Mouse (Mus musculus): ENCODE measurements around the gene Palld. TPM values are rescaled to one million over a fixed set of nuclear protein-coding genes. Genes with fewer than 3 reads are reported as not detected.
A peak's percentile ranks its signal among the peaks of the same experiment; 100 is the strongest.

The Palld gene
- total and polyA plus RNA-seq, 3 experiments = 0.87 to 7.1 (median 2.6) TPM

- no peak for DNase-seq (ENCODE audit: extremely low read depth)
- Histone ChIP-seq H3K9ac (ENCODE audit: insufficient read depth, low read depth) (peak overlapping the region; percentile 93), H3K79me2 (replicated peaks; ENCODE audit: control insufficient read depth, extremely low read depth, insufficient read depth, poor library complexity, severe bottlenecking) (no peaks in the 10 kb centered on the region; the same call in 1 of the 2 replicates), H3K4me1 (ENCODE audit: control insufficient read depth in 1 of 2, insufficient read depth in 2 of 2) (peaks cover 14 to 43% of the 10 kb centered on the region in 2 experiments), H3K4me2 (ENCODE audit: insufficient read depth, low read depth, poor library complexity, severe bottlenecking) (peak overlapping the region; percentile 42), H3K27ac (ENCODE audit: insufficient read depth, low read depth) (peak overlapping the region; percentile 95), H3K36me3 (replicated peaks in 1 of 2; ENCODE audit: control insufficient read depth in 1 of 2, insufficient read depth in 1 of 2, low read length in 1 of 2) (peaks cover 14 to 18% of the 10 kb centered on the region in 2 experiments), H3K4me3 (replicated peaks in 1 of 3; ENCODE audit: low read depth in 2 of 3, low read length in 2 of 3, poor library complexity in 1 of 3) (peak overlapping the region in 1 of 3 experiments; percentile 43), H3K9me3 (replicated peaks; ENCODE audit: low read length) (peaks cover 18% of the 10 kb centered on the region), H3K27me3 (replicated peaks) (no peaks in the 10 kb centered on the region)
- TF ChIP-seq CTCF (conservative IDR thresholded peaks at IDR 0.05 in 1 of 2, IDR thresholded peaks at IDR 0.05 in 1 of 2; ENCODE audit: low read depth in 2 of 2, low read length in 2 of 2) = no peak
- no peak for TF ChIP-seq ETS1 (conservative IDR thresholded peaks at IDR 0.05; ENCODE audit: low read depth, low read length)
- TF ChIP-seq MAX (IDR thresholded peaks at IDR 0.05; ENCODE audit: low read length) = 0 out of 2 replicates have a peak, but pooled peaks have one; percentile 38
- TF ChIP-seq ELF1 (IDR thresholded peaks at IDR 0.05; ENCODE audit: low read depth, low read length) = no peak
- TF ChIP-seq NELFE (IDR thresholded peaks at IDR 0.05; ENCODE audit: low read depth, low read length) = no peak
- no peak for TF ChIP-seq MYC (IDR thresholded peaks at IDR 0.05; ENCODE audit: low read depth, low read length)
- peak; percentile 7; the same call in 1 of the 2 replicates for TF ChIP-seq MXI1 (IDR thresholded peaks at IDR 0.05; ENCODE audit: low read depth, low read length)
- in situ Hi-C loops (cut with MboI; ENCODE audit: low pct_ligation_motif_present, low pct_unique_long_range_greater_than_20kb, low sequenced_read_pairs) (no loop called here), dilution Hi-C loops (cut with MboI; ENCODE audit: extremely low pct_ligation_motif_present, extremely low pct_unique_long_range_greater_than_20kb, low sequenced_read_pairs) (no loop called here)
Measured at GRCm38 (mm10) chr8:61552221-61552620, 350.3 kb downstream of the Palld start.

GRCm38 (mm10) chr8:61550006-61550748, 352.3 kb downstream of the Palld start:
- H3K27me3 ChIP-seq (replicated peaks) = no peaks in the 10 kb centered on the region
- peaks cover 14 to 18% of the 10 kb centered on the region in 2 experiments for H3K36me3 ChIP-seq (replicated peaks in 1 of 2; ENCODE audit: control insufficient read depth in 1 of 2, insufficient read depth in 1 of 2, low read length in 1 of 2)
- no peak overlapping the region for H3K9ac ChIP-seq (ENCODE audit: insufficient read depth, low read depth)
- TF ChIP-seq CHD2 (IDR thresholded peaks at IDR 0.05; ENCODE audit: low read length) (no peak), POLR2A (IDR thresholded peaks at IDR 0.05; ENCODE audit: low read depth, low read length) (no peak), CHD1 (IDR thresholded peaks at IDR 0.05; ENCODE audit: low read depth, low read length) (no peak), CTCF (conservative IDR thresholded peaks at IDR 0.05 in 1 of 2, IDR thresholded peaks at IDR 0.05 in 1 of 2; ENCODE audit: low read depth in 2 of 2, low read length in 2 of 2) (peak; percentile 30 to 35; a peak in 2 of 4 replicates), GABPA (IDR thresholded peaks at IDR 0.05; ENCODE audit: insufficient replicate concordance, low read depth, low read length) (no peak), SMC3 (IDR thresholded peaks at IDR 0.05; ENCODE audit: low read depth, low read length) (0 out of 2 replicates have a peak, but pooled peaks have one; percentile 10)
- no peak for DNase-seq (ENCODE audit: extremely low read depth)
- dilution Hi-C loops (cut with MboI; ENCODE audit: extremely low pct_ligation_motif_present, extremely low pct_unique_long_range_greater_than_20kb, low sequenced_read_pairs) = no loop called here
- peaks cover 18% of the 10 kb centered on the region for H3K9me3 ChIP-seq (replicated peaks; ENCODE audit: low read length)
- H3K4me3 ChIP-seq (replicated peaks in 1 of 3; ENCODE audit: low read depth in 2 of 3, low read length in 2 of 3, poor library complexity in 1 of 3) = no peak overlapping the region
- H3K79me2 ChIP-seq (replicated peaks; ENCODE audit: control insufficient read depth, extremely low read depth, insufficient read depth, poor library complexity, severe bottlenecking) = no peaks in the 10 kb centered on the region; the same call in 1 of the 2 replicates
- in situ Hi-C loops (cut with MboI; ENCODE audit: low pct_ligation_motif_present, low pct_unique_long_range_greater_than_20kb, low sequenced_read_pairs) = no loop called here
- no peak overlapping the region for H3K4me2 ChIP-seq (ENCODE audit: insufficient read depth, low read depth, poor library complexity, severe bottlenecking)
- no peak overlapping the region for H3K27ac ChIP-seq (ENCODE audit: insufficient read depth, low read depth)
- peaks cover 5 to 24% of the 10 kb centered on the region in 2 experiments for H3K4me1 ChIP-seq (ENCODE audit: control insufficient read depth in 1 of 2, insufficient read depth in 2 of 2)

- dilution Hi-C loops (cut with MboI; ENCODE audit: extremely low pct_ligation_motif_present, extremely low pct_unique_long_range_greater_than_20kb, low sequenced_read_pairs) (no loop called here), in situ Hi-C loops (cut with MboI; ENCODE audit: low pct_ligation_motif_present, low pct_unique_long_range_greater_than_20kb, low sequenced_read_pairs) (no loop called here)
- peaks cover 2 to 22% of the 10 kb centered on the region in 2 experiments; a peak in 3 of 4 replicates for H3K4me1 ChIP-seq (ENCODE audit: control insufficient read depth in 1 of 2, insufficient read depth in 2 of 2)
- DNase-seq (ENCODE audit: extremely low read depth) = no peak
- no peak overlapping the region for H3K27ac ChIP-seq (ENCODE audit: insufficient read depth, low read depth)
- H3K4me2 ChIP-seq (ENCODE audit: insufficient read depth, low read depth, poor library complexity, severe bottlenecking) = no peak overlapping the region
- TF ChIP-seq MAX (IDR thresholded peaks at IDR 0.05; ENCODE audit: low read length) = no peak
- no peak for TF ChIP-seq TBP (conservative IDR thresholded peaks at IDR 0.05; ENCODE audit: low read depth, low read length)
- no peak for TF ChIP-seq TCF12 (IDR thresholded peaks at IDR 0.05; ENCODE audit: low read depth, low read length)
- TF ChIP-seq NRF1 (IDR thresholded peaks at IDR 0.05; ENCODE audit: low read depth, low read length) = no peak
- H3K4me3 ChIP-seq (replicated peaks in 1 of 3; ENCODE audit: low read depth in 2 of 3, low read length in 2 of 3, poor library complexity in 1 of 3) = no peak overlapping the region
- no peaks in the 10 kb centered on the region; the same call in 1 of the 2 replicates for H3K79me2 ChIP-seq (replicated peaks; ENCODE audit: control insufficient read depth, extremely low read depth, insufficient read depth, poor library complexity, severe bottlenecking)
- H3K27me3 ChIP-seq (replicated peaks) = no peaks in the 10 kb centered on the region
- no peak overlapping the region for H3K9ac ChIP-seq (ENCODE audit: insufficient read depth, low read depth)
- H3K36me3 ChIP-seq (replicated peaks in 1 of 2; ENCODE audit: control insufficient read depth in 1 of 2, insufficient read depth in 1 of 2, low read length in 1 of 2) = peaks cover 14 to 18% of the 10 kb centered on the region in 2 experiments
- H3K9me3 ChIP-seq (replicated peaks; ENCODE audit: low read length) = peaks cover 18% of the 10 kb centered on the region
Measured at GRCm38 (mm10) chr8:61549585-61549984, 352.9 kb downstream of the Palld start.
